Mouse (Mus musculus) lung, adult 2 months (tissue): ENCODE results near the gene Vmn2r113.
"Not testable (repeated sequence)": the region's sequence is repeated elsewhere in the genome, so short reads cannot be mapped to it uniquely, and the experiment has no call there.

Source experiments
- CTCF ChIP-seq: fragments of 200-500 bp; IDR thresholded peaks from 2 replicates; pipeline ENCODE4 v1.5.1; 2011; ENCODE audit warnings: mild to moderate bottlenecking, low read length, control low read depth; ENCODE audit not compliant: insufficient read depth
- POLR2A ChIP-seq: fragments of 200-500 bp; IDR thresholded peaks from 2 replicates; pipeline ENCODE4 v1.6.1; 2011; ENCODE audit warnings: low read depth, mild to moderate bottlenecking, control low read depth, low read length, borderline replicate concordance; ENCODE audit errors: extremely low read depth

DNA sequence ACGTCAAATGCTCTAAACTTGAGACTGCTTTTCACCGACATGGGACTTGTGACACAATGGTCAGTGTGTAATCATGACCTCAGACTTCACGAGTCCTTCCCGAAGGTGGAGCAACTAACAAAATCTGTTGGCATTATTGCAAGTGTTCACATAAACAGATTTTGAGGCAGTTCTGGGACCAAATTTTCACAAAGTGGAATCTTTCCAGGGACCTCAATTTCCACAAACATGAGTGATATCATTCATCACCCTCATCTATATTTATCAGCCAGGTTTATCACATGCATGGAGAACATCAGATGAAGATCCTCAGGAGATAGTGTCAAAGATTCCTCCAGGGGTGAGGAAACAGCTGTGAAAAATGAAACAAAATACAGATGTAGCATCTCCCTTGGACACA lies at the start of gene Vmn2r113:
- not testable (repeated sequence) for TF ChIP-seq POLR2A, CTCF
